Mouse (Mus musculus) left cerebral cortex, postnatal 10 days (tissue): ENCODE results near the gene Fam20c. TPM values are rescaled to one million over a fixed set of nuclear protein-coding genes. Genes with fewer than 3 reads are reported as not detected.

Source experiments
- DNase-seq, 2 experiments: peaks; one replicate each; pipeline ENCODE4 v3.0.0; 2021 to 2022; ENCODE audit warnings: low spot score in 2 of 2, mixed read lengths in 1 of 2; ENCODE audit errors: extremely low spot score in 1 of 2
- intact Hi-C: fragments of 180-260 bp; cut with DNase I; formaldehyde crosslinking; loops from one replicate; pipeline ENCODE4 v1.15.1; 2025
- total RNA-seq, 2 experiments: library from RNA; stranded (reverse); gene quantifications; 2 replicates each; pipeline ENCODE4 v1.2.3; 2021

Gene Fam20c
- total RNA-seq, 2 experiments from 2014 or later, result 49.0 to 49.2 TPM

- DNase-seq, result peak in 1 of 2 experiments; percentile 42
- intact Hi-C loops, result no loop called here
These were observed 34.3 kb downstream of the Fam20c start for GRCm38 (mm10) chr5:138788481-138789211.

GRCm38 (mm10) chr5:138790954-138791480, 36.7 kb downstream of the Fam20c start:
- no peak for DNase-seq
- intact Hi-C loops, result no loop called here

- intact Hi-C loops, result no loop called here
These were observed 47.3 kb downstream of the Fam20c start for GRCm38 (mm10) chr5:138801588-138802116.

GRCm38 (mm10) chr5:138804286-138804685, 50.0 kb downstream of the Fam20c start:
- no peak for DNase-seq

More at GRCm38 (mm10) chr5:138801588-138802116, 47.3 kb downstream of the Fam20c start:
- DNase-seq, result peak in 1 of 2 experiments; percentile 70

GRCm38 (mm10) chr5:138809767-138810166, 55.5 kb downstream of the Fam20c start:
- no peak for DNase-seq
- intact Hi-C loops, result no loop called here

More at GRCm38 (mm10) chr5:138804286-138804685, 50.0 kb downstream of the Fam20c start:
- intact Hi-C loops, result no loop called here

GRCm38 (mm10) chr5:138819780-138820179, 65.5 kb downstream of the Fam20c start, which contains the start of gene Gm5294:
Gene Gm5294, plus strand, starts transcription at chr5:138820080.
- DNase-seq, result no peak
- intact Hi-C loops, result no loop called here

GRCm38 (mm10) chr5:138820717-138821332, 66.5 kb downstream of the Fam20c start:
- DNase-seq, result no peak
- intact Hi-C loops, result no loop called here

- intact Hi-C loops, result no loop called here
- DNase-seq, result no peak
These were observed 70.8 kb downstream of the Fam20c start for GRCm38 (mm10) chr5:138825090-138825489.

- intact Hi-C loops, result no loop called here
- DNase-seq, result peak in 1 of 2 experiments; percentile 55
These were observed 79.1 kb downstream of the Fam20c start for GRCm38 (mm10) chr5:138833406-138833805.

- DNase-seq, result no peak
- intact Hi-C loops, result no loop called here
These were observed 80.6 kb downstream of the Fam20c start for GRCm38 (mm10) chr5:138834910-138835309.

- no peak for DNase-seq
- intact Hi-C loops, result loop anchor here (10.0 kb wide), 1 partner anchor 404 kb away; no protein-coding TSS in a partner anchor
These were observed 86.7 kb downstream of the Fam20c start for GRCm38 (mm10) chr5:138840981-138841380.

- intact Hi-C loops, result loop anchor here (10.0 kb wide), 1 partner anchor 402 kb away; no protein-coding TSS in a partner anchor
- DNase-seq, result no peak
These were observed 89.0 kb downstream of the Fam20c start for GRCm38 (mm10) chr5:138843168-138843824.

- intact Hi-C loops, result loop anchor here (5.0 to 10.0 kb wide), 2 partner anchors 231 to 398 kb away; no protein-coding TSS in a partner anchor
- no peak for DNase-seq
These were observed 92.2 kb downstream of the Fam20c start for GRCm38 (mm10) chr5:138846506-138846905.

GRCm38 (mm10) chr5:138848102-138848501, 93.8 kb downstream of the Fam20c start:
- intact Hi-C loops, result loop anchor here (2.0 to 10.0 kb wide), 3 partner anchors 229 to 397 kb away; no protein-coding TSS in a partner anchor
- DNase-seq, result peak; percentile 86 to 87

GRCm38 (mm10) chr5:138849682-138850461, 95.6 kb downstream of the Fam20c start:
- peak in 1 of 2 experiments; percentile 58 for DNase-seq
- intact Hi-C loops, result loop anchor here (2.0 to 10.0 kb wide), 4 partner anchors 147 to 395 kb away; partner anchors contain the start of gene Pdgfa

GRCm38 (mm10) chr5:138850462-138850844, 96.1 kb downstream of the Fam20c start:
- no peak for DNase-seq
- intact Hi-C loops, result loop anchor here (5.0 kb wide), 1 partner anchor 147 kb away; the partner anchor contains the start of gene Pdgfa

GRCm38 (mm10) chr5:138851296-138851780, 97.0 kb downstream of the Fam20c start:
- DNase-seq, result no peak
- intact Hi-C loops, result loop anchor here (5.0 kb wide), 1 partner anchor 146 kb away; the partner anchor contains the start of gene Pdgfa

GRCm38 (mm10) chr5:138852151-138852550, 97.8 kb downstream of the Fam20c start:
- DNase-seq, result no peak
- intact Hi-C loops, result loop anchor here (5.0 kb wide), 1 partner anchor 145 kb away; the partner anchor contains the start of gene Pdgfa
